ENCODE assay signal across 8 mouse cellular contexts in the genomic region with DNA sequence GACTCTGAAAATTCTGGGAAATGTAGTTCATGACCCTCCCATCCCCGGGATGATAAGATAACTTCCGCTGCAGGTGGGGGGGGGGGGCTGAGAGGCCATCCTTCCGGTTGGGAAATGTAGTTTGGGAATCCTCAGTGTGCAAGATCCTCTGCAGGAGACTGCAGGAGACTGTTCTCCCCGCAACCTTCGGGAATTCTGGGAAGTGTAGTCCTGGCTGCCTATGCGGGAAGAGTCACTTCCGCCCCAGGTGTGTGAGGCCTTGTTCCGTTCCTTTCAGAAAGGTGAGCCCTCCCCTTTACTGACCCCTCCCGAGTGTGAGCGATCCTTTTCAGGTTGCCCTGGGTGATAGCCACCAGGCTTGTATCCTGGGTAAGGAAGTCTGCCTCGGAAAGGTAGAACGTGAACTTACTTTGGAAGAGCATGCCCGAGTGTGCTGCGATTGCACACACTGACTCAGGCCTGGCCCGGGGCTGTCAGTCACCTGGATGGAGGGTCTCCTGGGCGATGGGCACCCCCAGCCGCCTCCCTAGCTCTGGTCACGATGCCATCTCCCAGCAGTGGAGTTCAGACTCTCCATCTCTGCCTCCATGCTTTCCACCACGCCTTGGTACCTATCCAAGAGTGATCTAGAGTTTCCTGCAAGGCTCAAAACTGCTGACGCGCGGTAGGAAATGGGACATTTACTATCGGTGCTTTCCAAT. TPM values are rescaled to one million over a fixed set of nuclear protein-coding genes. Genes with fewer than 3 reads are reported as not detected.
DNase-seq lines count a peak whose midpoint lies in the region; ATAC-seq lines count a peak whose summit lies in the region.

A gene (plus strand): TSS at position 159 of the 701 bp plus-strand sequence.

- WGBS in intestine, embryonic 14.5 days: 1% methylated on average over 23 of the region's 23 CpGs

- H3K4me2 ChIP-seq in intestine, embryonic 14.5 days (ENCODE audit: low read length): peak within 1 kb of the TSS; percentile 78

- H3K9ac ChIP-seq in intestine, embryonic 14.5 days (ENCODE audit: low read length): peak within 1 kb of the TSS; percentile 56

- peak; percentile 84 for DNase-seq in adrenal gland, adult 8-10 months
- DNase-seq in embryo, embryonic 11 days: peak; percentile 92
- peak; percentile 79 for DNase-seq in gastrocnemius, postnatal 14 days
- peak; percentile 89 for DNase-seq in intestine, embryonic 14.5 days (ENCODE audit: low spot score)
- peak; percentile 64 to 86 for DNase-seq in left cerebral cortex, adult 8-10 months (ENCODE audit: low spot score in 2 of 2)
- peak; percentile 79 to 86 for DNase-seq in lung, postnatal 4 days
- DNase-seq in right cerebral cortex, postnatal 14 days: peak; percentile 69
- DNase-seq in spleen, postnatal 10 days (ENCODE audit: low spot score in 2 of 2): no peak

- H3K4me1 ChIP-seq in intestine, embryonic 14.5 days (replicated peaks; ENCODE audit: control insufficient read depth, insufficient read depth, low read length): no peaks in the 10 kb centered on the region

- intact Hi-C loops in gastrocnemius, postnatal 14 days (cut with DNase I; ENCODE audit: low total_unique reads): no loop called here

- H3K36me3 ChIP-seq in intestine, embryonic 14.5 days (ENCODE audit: control insufficient read depth, insufficient read depth, low read length): peaks cover 14% of the 10 kb centered on the region; the same call in 1 of the 2 replicates

- peak; percentile 97 for ATAC-seq in intestine, embryonic 14.5 days (replicated peaks; ENCODE audit: low FRiP score, low TSS enrichment, low read depth)

- H3K27ac ChIP-seq in intestine, embryonic 14.5 days (ENCODE audit: low read depth): peak within 1 kb of the TSS; percentile 72

- H3K9me3 ChIP-seq in intestine, embryonic 14.5 days (ENCODE audit: control insufficient read depth, low read length): peaks cover 23% of the 10 kb centered on the region

- H3K4me3 ChIP-seq in intestine, embryonic 14.5 days (ENCODE audit: low read depth, low read length): peak within 1 kb of the TSS; percentile 55

- H3K27me3 ChIP-seq in intestine, embryonic 14.5 days (replicated peaks; ENCODE audit: control insufficient read depth, insufficient read depth, low read length): no peaks in the 10 kb centered on the region

RNA-seq across cellular contexts. Expression of the gene that starts here (rescaled TPM):
- 1 to 10 TPM; 3.7 to 8.3 (median 5.1) TPM for total RNA-seq in adrenal gland, adult 8-10 months (2022)
- 1 to 10 TPM; 2.7 to 3.5 TPM for total RNA-seq in gastrocnemius, postnatal 14 days (2021)
- 5.5 and 7.6 TPM in 2 replicates for polyA plus RNA-seq in intestine, embryonic 14.5 days (2014; fragmentation: Nextera tagmentation; extraction: Ambion mirVana)
- 10 to 100 TPM; 11.7 to 12.4 (median 12.1) TPM for total RNA-seq in left cerebral cortex, adult 8-10 months (2022)

Comparison
In these comparisons a context has a peak if more than half of its experiments do, and no peak if none do; other contexts are left out.
1. DNase-seq: peak in adrenal gland, adult 8-10 months (single experiment), embryo, embryonic 11 days (single experiment), gastrocnemius, postnatal 14 days (single experiment), intestine, embryonic 14.5 days (single experiment), left cerebral cortex, adult 8-10 months (2 of 2), lung, postnatal 4 days (2 of 2) and right cerebral cortex, postnatal 14 days (single experiment); none in spleen, postnatal 10 days (0 of 2).